Mouse (Mus musculus) CH12.LX (cell line): ENCODE results near the gene Gm21992. TPM values are rescaled to one million over a fixed set of nuclear protein-coding genes. Genes with fewer than 3 reads are reported as not detected.
A peak's percentile ranks its signal among the peaks of the same experiment; 100 is the strongest.
"Not testable (repeated sequence)": the region's sequence is repeated elsewhere in the genome, so short reads cannot be mapped to it uniquely, and the experiment has no call there.

Experiments used
- DNase-seq: peaks from one replicate; pipeline ENCODE4 v3.0.0-alpha.2; 2013; ENCODE audit errors: extremely low read depth
- H3K27ac ChIP-seq: 2 replicates; pipeline ENCODE4 v1.5.1; 2012; ENCODE audit warnings: low read depth, mild to moderate bottlenecking, control low read depth, moderate library complexity; ENCODE audit not compliant: insufficient read depth
- H3K27me3 ChIP-seq: replicated peaks from 2 replicates; pipeline ENCODE3; 2012; ENCODE audit warnings: inconsistent platforms
- H3K36me3 ChIP-seq, 2 experiments: replicated peaks in 1 of 2; 2 replicates each; pipeline versions ENCODE3 to v1.6.1; 2012; ENCODE audit warnings: inconsistent platforms in 1 of 2, low read length in 1 of 2, mild to moderate bottlenecking in 1 of 2, mixed read lengths in 1 of 2, moderate library complexity in 1 of 2; ENCODE audit not compliant: control insufficient read depth in 1 of 2, insufficient read depth in 1 of 2
- H3K4me1 ChIP-seq, 2 experiments: 2 replicates each; pipeline ENCODE4 v1.6.1; 2012; ENCODE audit warnings: inconsistent platforms in 1 of 2, moderate library complexity in 1 of 2; ENCODE audit not compliant: insufficient read depth in 2 of 2, control insufficient read depth in 1 of 2
- H3K4me2 ChIP-seq: 2 replicates; pipeline ENCODE4 v1.6.1; 2012; ENCODE audit warnings: low read depth, mild to moderate bottlenecking, control low read depth; ENCODE audit not compliant: poor library complexity, insufficient read depth, severe bottlenecking
- H3K4me3 ChIP-seq, 3 experiments: fragments of 150-350 bp in 1 of 3; sonication (generic) in 1 of 3; replicated peaks in 1 of 3; 2 replicates each; pipeline versions ENCODE3 to v1.5.1; 2011 to 2012; ENCODE audit warnings: low read depth in 2 of 3, low read length in 2 of 3, mild to moderate bottlenecking in 2 of 3, moderate library complexity in 2 of 3, control low read depth in 1 of 3, improper control_type of control experiment in 1 of 3, inconsistent platforms in 1 of 3, mixed read lengths in 1 of 3; ENCODE audit not compliant: poor library complexity in 1 of 3
- H3K79me2 ChIP-seq: replicated peaks from 2 replicates; pipeline ENCODE4 v1.6.1; 2012; ENCODE audit warnings: mild to moderate bottlenecking, moderate library complexity; ENCODE audit not compliant: control insufficient read depth, poor library complexity, insufficient read depth, severe bottlenecking; ENCODE audit errors: extremely low read depth
- H3K9ac ChIP-seq: 2 replicates; pipeline ENCODE4 v1.6.1; 2012; ENCODE audit warnings: low read depth, mild to moderate bottlenecking, control low read depth, moderate library complexity; ENCODE audit not compliant: insufficient read depth
- H3K9me3 ChIP-seq: replicated peaks from 2 replicates; pipeline ENCODE3; 2012; ENCODE audit warnings: low read length, inconsistent platforms, mixed read lengths
- CTCF ChIP-seq, 2 experiments: IDR thresholded peaks in 1 of 2; conservative IDR thresholded peaks in 1 of 2; 2 replicates each; pipeline ENCODE4 v1.5.1; 2011 to 2012; ENCODE audit warnings: low read depth in 2 of 2, low read length in 2 of 2, improper control_type of control experiment in 1 of 2, inconsistent platforms in 1 of 2, mild to moderate bottlenecking in 1 of 2, moderate library complexity in 1 of 2
- KAT2A ChIP-seq: IDR thresholded peaks from 2 replicates; pipeline ENCODE4 v1.6.1; 2012; ENCODE audit warnings: low read length, improper control_type of control experiment, inconsistent platforms; ENCODE audit not compliant: insufficient replicate concordance
- PAX5 ChIP-seq: IDR thresholded peaks from 2 replicates; pipeline ENCODE4 v1.6.1; 2012; ENCODE audit warnings: low read length, inconsistent platforms, mixed read lengths
- RCOR1 ChIP-seq: conservative IDR thresholded peaks from 2 replicates; pipeline ENCODE4 v1.6.1; 2012; ENCODE audit warnings: low read depth, mild to moderate bottlenecking, inconsistent platforms, low read length, improper control_type of control experiment
- SIN3A ChIP-seq: IDR thresholded peaks from 2 replicates; pipeline ENCODE4 v1.6.1; 2012; ENCODE audit warnings: low read length, improper control_type of control experiment, inconsistent platforms
- TBP ChIP-seq: conservative IDR thresholded peaks from 2 replicates; pipeline ENCODE4 v1.6.1; 2011; ENCODE audit warnings: low read depth, low read length, improper control_type of control experiment
- UBTF ChIP-seq: IDR thresholded peaks from 2 replicates; pipeline ENCODE4 v1.6.1; 2012; ENCODE audit warnings: low read depth, mild to moderate bottlenecking, inconsistent platforms, low read length, improper control_type of control experiment, moderate library complexity
- ZC3H11A ChIP-seq: IDR thresholded peaks from 2 replicates; pipeline ENCODE4 v1.6.1; 2012; ENCODE audit warnings: low read depth, mild to moderate bottlenecking, inconsistent platforms, low read length, improper control_type of control experiment
- dilution Hi-C: fragments of 300-500 bp; cut with MboI; formaldehyde crosslinking; loops from 2 replicates; pipeline ENCODE4 v1.14.3; 2020; ENCODE audit warnings: low sequenced_read_pairs; ENCODE audit not compliant: extremely low pct_unique_long_range_greater_than_20kb, extremely low pct_ligation_motif_present
- in situ Hi-C: fragments of 300-500 bp; cut with MboI; formaldehyde crosslinking; loops from 3 replicates; pipeline ENCODE4 v1.14.3; 2019; ENCODE audit warnings: low sequenced_read_pairs, low pct_ligation_motif_present, low pct_unique_long_range_greater_than_20kb, mixed read lengths
- polyA plus RNA-seq: library from polyadenylated mRNA; unstranded; fragments of >175 nt; gene quantifications from 2 replicates; pipeline ENCODE4 v1.2.1, GENCODE M21; 2012; ENCODE audit warnings: low read depth; ENCODE audit not compliant: insufficient read length
- total RNA-seq, 2 experiments: library from RNA; depleted of rRNA; stranded (reverse); fragments of 300-350 nt in 1 of 2; fragments of >200 nt in 1 of 2; gene quantifications; 2 replicates each; pipeline ENCODE4 v1.2.3; 2012 to 2014

Gm21992 gene
- total and polyA plus RNA-seq, 3 experiments = 3.9 to 44.3 (median 17.0) TPM

DNA sequence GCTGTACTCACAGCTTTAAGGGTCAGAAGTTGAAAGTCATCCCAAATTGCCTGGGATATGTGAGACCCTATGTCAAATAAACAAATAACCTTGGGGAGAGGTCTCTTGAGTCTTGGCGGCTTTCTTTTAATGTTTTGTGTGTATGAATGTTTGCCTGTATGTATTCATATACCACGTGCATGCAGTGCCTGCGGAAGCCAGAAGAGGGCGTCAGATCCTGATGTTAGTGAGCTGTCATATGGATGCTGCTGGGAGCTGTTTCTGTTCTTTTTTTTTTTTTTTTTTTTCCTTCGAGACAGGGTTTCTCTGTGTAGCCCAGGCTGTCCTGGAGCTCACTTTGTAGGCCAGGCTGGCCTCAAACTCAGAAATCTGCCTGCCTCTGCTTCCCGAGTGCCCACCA, 1.6 kb upstream of the Gm21992 start:
- Histone ChIP-seq H3K9me3 (peaks cover 7% of the 10 kb centered on the region), H3K36me3 (peaks cover 0 to 2% of the 10 kb centered on the region in 2 experiments), H3K9ac (no peak overlapping the region), H3K27me3 (no peaks in the 10 kb centered on the region), H3K4me2 (no peak overlapping the region), H3K4me3 (no peak overlapping the region), H3K4me1 (peaks cover 2 to 9% of the 10 kb centered on the region in 2 experiments; a peak in 3 of 4 replicates), H3K79me2 (peaks cover 33% of the 10 kb centered on the region), H3K27ac (no peak overlapping the region)
- peak in 1 of 2 experiments; percentile 41; a peak in 3 of 4 replicates for TF ChIP-seq CTCF (conservative IDR thresholded peaks at IDR 0.05 in 1 of 2, IDR thresholded peaks at IDR 0.05 in 1 of 2; ENCODE audit: low read depth in 2 of 2, low read length in 2 of 2)
- TF ChIP-seq RCOR1 = no peak
- TF ChIP-seq UBTF = no peak
- no peak for TF ChIP-seq PAX5
- DNase-seq = peak; percentile 37
- in situ Hi-C loops (no loop called here), dilution Hi-C loops (no loop called here)

- peak overlapping the region; percentile 79 for H3K4me2 ChIP-seq
- H3K36me3 ChIP-seq, dilution Hi-C loops, in situ Hi-C loops, H3K9me3 ChIP-seq, H3K27me3 ChIP-seq, H3K27ac ChIP-seq: not testable (repeated sequence)
- TF ChIP-seq CTCF (conservative IDR thresholded peaks at IDR 0.05 in 1 of 2, IDR thresholded peaks at IDR 0.05 in 1 of 2; ENCODE audit: low read depth in 2 of 2, low read length in 2 of 2) = peak in 1 of 2 experiments; percentile 30; a peak in 1 of 4 replicates
- peaks cover 38% of the 10 kb centered on the region for H3K79me2 ChIP-seq
- peaks cover 4 to 14% of the 10 kb centered on the region in 2 experiments; a peak in 3 of 4 replicates for H3K4me1 ChIP-seq
- peak; percentile 36 for DNase-seq
- peak overlapping the region; percentile 86 for H3K9ac ChIP-seq
- H3K4me3 ChIP-seq = peak overlapping the region; percentile 66 to 88 (median 75)
Observed at GRCm38 (mm10) chr19:4812334-4812949, 1.0 kb upstream of the Gm21992 start.

- peaks cover 7% of the 10 kb centered on the region for H3K9me3 ChIP-seq
- in situ Hi-C loops (no loop called here), dilution Hi-C loops (no loop called here)
- peak overlapping the region; percentile 79 for H3K4me2 ChIP-seq
- no peak for DNase-seq
- peak overlapping the region; percentile 86 for H3K9ac ChIP-seq
- H3K27me3 ChIP-seq = no peaks in the 10 kb centered on the region
- peak overlapping the region; percentile 66 to 88 (median 75) for H3K4me3 ChIP-seq
- peaks cover 0 to 11% of the 10 kb centered on the region in 2 experiments for H3K36me3 ChIP-seq
- H3K27ac ChIP-seq = peak overlapping the region; percentile 69
- TF ChIP-seq TBP = peak; percentile 18; the same call in 1 of the 2 replicates
- 0 out of 2 replicates have a peak, but pooled peaks have one; percentile 4 for TF ChIP-seq KAT2A
- peak; percentile 49 for TF ChIP-seq SIN3A
- no peak for TF ChIP-seq ZC3H11A
- H3K4me1 ChIP-seq = peaks cover 4 to 18% of the 10 kb centered on the region in 2 experiments; a peak in 3 of 4 replicates
- peaks cover 44% of the 10 kb centered on the region for H3K79me2 ChIP-seq
Observed at GRCm38 (mm10) chr19:4811909-4812242, 464 bp upstream of the Gm21992 start.
